Mouse (Mus musculus) granulocyte monocyte progenitor cell, adult 5-6 weeks (primary cell): ENCODE data around the gene Tbx1. TPM values are rescaled to one million over a fixed set of nuclear protein-coding genes. Genes with fewer than 3 reads are reported as not detected.

Experiments used
- ATAC-seq: replicated peaks from 2 replicates; pipeline ENCODE4 v1.8.0; 2016; ENCODE audit warnings: mild to moderate bottlenecking, moderate TSS enrichment, inconsistent platforms; ENCODE audit not compliant: poor library complexity, severe bottlenecking
- total RNA-seq, 2 experiments: library from RNA; stranded (forward) in 1 of 2; stranded (reverse) in 1 of 2; fragments of 200-712, 200-1000 nt in 1 of 2; fragments of >200 nt in 1 of 2; fragmentation: Nextera tagmentation in 1 of 2; gene quantifications; 2 replicates each; pipeline ENCODE4 v1.2.3; 2014 to 2017

Tbx1 gene
- total RNA-seq, 2 experiments from 2014 or later = not detected

- ATAC-seq = no peak
Measured at GRCm38 (mm10) chr16:18589080-18589621, 1.3 kb downstream of the Tbx1 start.

- no peak for ATAC-seq
Measured at GRCm38 (mm10) chr16:18588738-18589055, 1.8 kb downstream of the Tbx1 start.

GRCm38 (mm10) chr16:18587847-18588737 lies 2.4 kb downstream of the Tbx1 start:
- ATAC-seq = no peak

- no peak for ATAC-seq
Measured at GRCm38 (mm10) chr16:18586906-18587546, 3.4 kb downstream of the Tbx1 start.

GRCm38 (mm10) chr16:18586076-18586905 lies 4.2 kb downstream of the Tbx1 start:
- ATAC-seq = no peak

GRCm38 (mm10) chr16:18585676-18586075 lies 4.8 kb downstream of the Tbx1 start:
- ATAC-seq = no peak

GRCm38 (mm10) chr16:18584901-18585510 lies 5.5 kb downstream of the Tbx1 start:
- ATAC-seq = no peak

GRCm38 (mm10) chr16:18583673-18584357 lies 6.7 kb downstream of the Tbx1 start:
- ATAC-seq = no peak

- ATAC-seq = no peak
Measured at GRCm38 (mm10) chr16:18583169-18583568, 7.3 kb downstream of the Tbx1 start.

- ATAC-seq = no peak
Measured at GRCm38 (mm10) chr16:18582426-18583148, 7.9 kb downstream of the Tbx1 start.

GRCm38 (mm10) chr16:18581623-18582205 lies 8.8 kb downstream of the Tbx1 start:
- peak; percentile 36 for ATAC-seq

- ATAC-seq = no peak
Measured at GRCm38 (mm10) chr16:18581050-18581622, 9.3 kb downstream of the Tbx1 start.

GRCm38 (mm10) chr16:18580389-18580788 lies 10.1 kb downstream of the Tbx1 start:
- no peak for ATAC-seq

GRCm38 (mm10) chr16:18577599-18578160 lies 12.8 kb downstream of the Tbx1 start:
- peak; percentile 52 for ATAC-seq

GRCm38 (mm10) chr16:18577071-18577470 lies 13.4 kb downstream of the Tbx1 start:
- no peak for ATAC-seq

- no peak for ATAC-seq
Measured at GRCm38 (mm10) chr16:18574196-18574595, 16.3 kb downstream of the Tbx1 start.

GRCm38 (mm10) chr16:18568599-18568998 lies 21.9 kb downstream of the Tbx1 start:
- ATAC-seq = no peak

GRCm38 (mm10) chr16:18564472-18564871 lies 26.0 kb downstream of the Tbx1 start:
- ATAC-seq = no peak
